Mouse (Mus musculus) lung, postnatal 0 days (tissue): ENCODE measurements around the gene Olfr640.

ENCODE experiments used
- CTCF ChIP-seq: IDR thresholded peaks from 2 replicates; pipeline ENCODE4 v1.5.1; 2016; ENCODE audit warnings: antibody characterized with exemption, mild to moderate bottlenecking
- EP300 ChIP-seq: IDR thresholded peaks from 2 replicates; pipeline ENCODE4 v1.6.1; 2016; ENCODE audit warnings: antibody characterized with exemption, mild to moderate bottlenecking, control low read depth

- TF ChIP-seq CTCF (no peak), EP300 (no peak)
Observed at GRCm38 (mm10) chr7:104018953-104019352, 6.4 kb downstream of the Olfr640 start.
